Mouse (Mus musculus): ENCODE results near the gene Hepacam2.

GRCm38 (mm10) chr6:3487355-3487754 lies 10.7 kb downstream of the Hepacam2 start:
- TF ChIP-seq CTCF (IDR thresholded peaks at IDR 0.05; ENCODE audit: control insufficient read depth, insufficient read depth, insufficient read length): no peak
- no peak for TF ChIP-seq CEBPB (IDR thresholded peaks at IDR 0.05; ENCODE audit: low read depth)
- TF ChIP-seq USF1 (IDR thresholded peaks at IDR 0.05; ENCODE audit: low read depth): no peak
- TF ChIP-seq MYOG (IDR thresholded peaks at IDR 0.05; ENCODE audit: control insufficient read depth, extremely low read depth, insufficient read length): no peak
- no peak for TF ChIP-seq MAX (IDR thresholded peaks at IDR 0.05)
- no peak for TF ChIP-seq MYOD1 (IDR thresholded peaks at IDR 0.05; ENCODE audit: control insufficient read depth, insufficient read length, low read depth)

Measured in C2C12 (cell line).